Mouse (Mus musculus) megakaryocyte-erythroid progenitor cell, adult 5-6 weeks (primary cell): ENCODE data around the gene Olfr1202. TPM values are rescaled to one million over a fixed set of nuclear protein-coding genes. Genes with fewer than 3 reads are reported as not detected.

Source experiments
- ATAC-seq: replicated peaks from 2 replicates; pipeline ENCODE4 v1.8.0; 2016; ENCODE audit warnings: mild to moderate bottlenecking, inconsistent platforms; ENCODE audit not compliant: severe bottlenecking, poor library complexity, low FRiP score, low TSS enrichment
- total RNA-seq, 2 experiments: library from RNA; stranded (forward) in 1 of 2; stranded (reverse) in 1 of 2; fragments of 200-1000, 215-1000 nt in 1 of 2; fragments of >200 nt in 1 of 2; fragmentation: Nextera tagmentation in 1 of 2; gene quantifications; 2 replicates each; pipeline ENCODE4 v1.2.3; 2014 to 2017

Olfr1202 gene
- total RNA-seq (2014; fragmentation: Nextera tagmentation) (not detected in 2 replicates), total RNA-seq (2017) (not detected in 2 replicates)

- no peak for ATAC-seq
These were observed at the start of gene Olfr1202 for GRCm38 (mm10) chr2:88814196-88814595. Olfr1202 (plus strand) TSS chr2:88814496.

- ATAC-seq = no peak
These were observed 43.9 kb upstream of the Olfr1202 start, which contains the start of gene Olfr1200 for GRCm38 (mm10) chr2:88770388-88770787. Olfr1200 (minus strand) TSS chr2:88770488.

GRCm38 (mm10) chr2:88792736-88793135, 21.6 kb upstream of the Olfr1202 start, which contains the start of gene Olfr1201:
Olfr1201 (plus strand) TSS chr2:88793036.
- no peak for ATAC-seq

- ATAC-seq = no peak
These were observed 15.1 kb downstream of the Olfr1202 start, which contains the start of gene Olfr1205 for GRCm38 (mm10) chr2:88829437-88829836. Olfr1205 (plus strand) TSS chr2:88829737.

- ATAC-seq = no peak
These were observed 24.2 kb downstream of the Olfr1202 start for GRCm38 (mm10) chr2:88838477-88838876.

- no peak for ATAC-seq
These were observed 34.7 kb downstream of the Olfr1202 start, which contains the start of gene Olfr1204 for GRCm38 (mm10) chr2:88848992-88849391. Olfr1204 (plus strand) TSS chr2:88849292.

GRCm38 (mm10) chr2:88862931-88863330, 48.6 kb downstream of the Olfr1202 start, which contains the start of gene Olfr1206:
Olfr1206 (plus strand) TSS chr2:88863231.
- ATAC-seq = no peak

Other genes starting within 250 kb of the Olfr1202 start
- not detected in 2 replicates for gene Olfr1189, start 228.0 kb upstream of the Olfr1202 start, total RNA-seq (2014; fragmentation: Nextera tagmentation)
- not detected in 2 replicates for gene Olfr1189, start 228.0 kb upstream of the Olfr1202 start, total RNA-seq (2017)
- gene Olfr1191-ps1, start 174.0 kb upstream of the Olfr1202 start, total RNA-seq (2014; fragmentation: Nextera tagmentation) = not detected in 2 replicates
- gene Olfr1191-ps1, start 174.0 kb upstream of the Olfr1202 start, total RNA-seq (2017) = not detected in 2 replicates
- not detected in 2 replicates for gene Olfr1192-ps1, start 166.0 kb upstream of the Olfr1202 start, total RNA-seq (2014; fragmentation: Nextera tagmentation)
- not detected in 2 replicates for gene Olfr1192-ps1, start 166.0 kb upstream of the Olfr1202 start, total RNA-seq (2017)
- not detected in 2 replicates for gene Olfr1193, start 138.9 kb upstream of the Olfr1202 start, total RNA-seq (2014; fragmentation: Nextera tagmentation)
- not detected in 2 replicates for gene Olfr1193, start 138.9 kb upstream of the Olfr1202 start, total RNA-seq (2017)
- gene Olfr1195, start 125.3 kb upstream of the Olfr1202 start, total RNA-seq (2014; fragmentation: Nextera tagmentation) = not detected in 2 replicates
- not detected in 2 replicates for gene Olfr1195, start 125.3 kb upstream of the Olfr1202 start, total RNA-seq (2017)
- not detected in 2 replicates for gene Olfr1196, start 109.9 kb upstream of the Olfr1202 start, total RNA-seq (2014; fragmentation: Nextera tagmentation)
- not detected in 2 replicates for gene Olfr1196, start 109.9 kb upstream of the Olfr1202 start, total RNA-seq (2017)
- gene Olfr1197, start 82.1 kb upstream of the Olfr1202 start, total RNA-seq (2014; fragmentation: Nextera tagmentation) = not detected in 2 replicates
- not detected in 2 replicates for gene Olfr1197, start 82.1 kb upstream of the Olfr1202 start, total RNA-seq (2017)
- not detected in 2 replicates for gene Olfr1198, start 63.1 kb upstream of the Olfr1202 start, total RNA-seq (2014; fragmentation: Nextera tagmentation)
- not detected in 2 replicates for gene Olfr1198, start 63.1 kb upstream of the Olfr1202 start, total RNA-seq (2017)
- not detected in 2 replicates for gene Olfr1199, start 54.0 kb upstream of the Olfr1202 start, total RNA-seq (2014; fragmentation: Nextera tagmentation)
- not detected in 2 replicates for gene Olfr1199, start 54.0 kb upstream of the Olfr1202 start, total RNA-seq (2017)
- gene Olfr1200, start 44.0 kb upstream of the Olfr1202 start, total RNA-seq (2014; fragmentation: Nextera tagmentation) = not detected in 2 replicates
- gene Olfr1200, start 44.0 kb upstream of the Olfr1202 start, total RNA-seq (2017) = not detected in 2 replicates
- gene Olfr1201, start 21.5 kb upstream of the Olfr1202 start, total RNA-seq (2014; fragmentation: Nextera tagmentation) = not detected in 2 replicates
- not detected in 2 replicates for gene Olfr1201, start 21.5 kb upstream of the Olfr1202 start, total RNA-seq (2017)
- gene Olfr1205, start 15.2 kb downstream of the Olfr1202 start, total RNA-seq (2014; fragmentation: Nextera tagmentation) = not detected in 2 replicates
- gene Olfr1205, start 15.2 kb downstream of the Olfr1202 start, total RNA-seq (2017) = not detected in 2 replicates
- not detected in 2 replicates for gene Olfr1204, start 34.8 kb downstream of the Olfr1202 start, total RNA-seq (2014; fragmentation: Nextera tagmentation)
- gene Olfr1204, start 34.8 kb downstream of the Olfr1202 start, total RNA-seq (2017) = not detected in 2 replicates
- not detected in 2 replicates for gene Olfr1206, start 48.7 kb downstream of the Olfr1202 start, total RNA-seq (2014; fragmentation: Nextera tagmentation)
- not detected in 2 replicates for gene Olfr1206, start 48.7 kb downstream of the Olfr1202 start, total RNA-seq (2017)
- not detected in 2 replicates for gene Olfr1208, start 87.8 kb downstream of the Olfr1202 start, total RNA-seq (2014; fragmentation: Nextera tagmentation)
- gene Olfr1208, start 87.8 kb downstream of the Olfr1202 start, total RNA-seq (2017) = not detected in 2 replicates
- gene Olfr1209, start 100.7 kb downstream of the Olfr1202 start, total RNA-seq (2014; fragmentation: Nextera tagmentation) = not detected in 2 replicates
- not detected in 2 replicates for gene Olfr1209, start 100.7 kb downstream of the Olfr1202 start, total RNA-seq (2017)
- gene Olfr1211, start 123.6 kb downstream of the Olfr1202 start, total RNA-seq (2014; fragmentation: Nextera tagmentation) = not detected in 2 replicates
- gene Olfr1211, start 123.6 kb downstream of the Olfr1202 start, total RNA-seq (2017) = not detected in 2 replicates
- not detected in 2 replicates for gene Olfr1212, start 139.5 kb downstream of the Olfr1202 start, total RNA-seq (2014; fragmentation: Nextera tagmentation)
- gene Olfr1212, start 139.5 kb downstream of the Olfr1202 start, total RNA-seq (2017) = not detected in 2 replicates
- not detected in 2 replicates for gene Gm13762, start 165.8 kb downstream of the Olfr1202 start, total RNA-seq (2014; fragmentation: Nextera tagmentation)
- not detected in 2 replicates for gene Gm13762, start 165.8 kb downstream of the Olfr1202 start, total RNA-seq (2017)
- not detected in 2 replicates for gene Olfr1214, start 178.2 kb downstream of the Olfr1202 start, total RNA-seq (2014; fragmentation: Nextera tagmentation)
- not detected in 2 replicates for gene Olfr1214, start 178.2 kb downstream of the Olfr1202 start, total RNA-seq (2017)
- gene Olfr1215, start 192.5 kb downstream of the Olfr1202 start, total RNA-seq (2014; fragmentation: Nextera tagmentation) = not detected in 2 replicates
- gene Olfr1215, start 192.5 kb downstream of the Olfr1202 start, total RNA-seq (2017) = not detected in 2 replicates
- not detected in 2 replicates for gene Olfr1216, start 203.8 kb downstream of the Olfr1202 start, total RNA-seq (2014; fragmentation: Nextera tagmentation)
- not detected in 2 replicates for gene Olfr1216, start 203.8 kb downstream of the Olfr1202 start, total RNA-seq (2017)
- gene Olfr1217, start 217.6 kb downstream of the Olfr1202 start, total RNA-seq (2014; fragmentation: Nextera tagmentation) = not detected in 2 replicates
- not detected in 2 replicates for gene Olfr1217, start 217.6 kb downstream of the Olfr1202 start, total RNA-seq (2017)
- not detected in 2 replicates for gene Olfr1218, start 246.7 kb downstream of the Olfr1202 start, total RNA-seq (2014; fragmentation: Nextera tagmentation)
- not detected in 2 replicates for gene Olfr1218, start 246.7 kb downstream of the Olfr1202 start, total RNA-seq (2017)